Mouse (Mus musculus) megakaryocyte, adult 5-6 weeks (primary cell): Measurements from ENCODE around the gene Rbm42. TPM values are rescaled to one million over a fixed set of nuclear protein-coding genes. Genes with fewer than 3 reads are reported as not detected.

Experiments
- ATAC-seq: 2 replicates; pipeline ENCODE4 v1.8.0; 2016; ENCODE audit warnings: mild to moderate bottlenecking, inconsistent platforms; ENCODE audit not compliant: poor library complexity, severe bottlenecking
- total RNA-seq, 2 experiments: library from RNA; stranded (forward) in 1 of 2; stranded (reverse) in 1 of 2; fragments of 153-499, 151-499 nt in 1 of 2; fragments of 221-1000, 200-1000 nt in 1 of 2; gene quantifications; 2 replicates each; pipeline versions ENCODE4 v1.2.3 to v1.2.4; 2015 to 2017

Rbm42 gene
- total RNA-seq, 2 experiments from 2014 or later = 41.3 to 50.4 TPM

GRCm38 (mm10) chr7:30591605-30591951 is 58.5 kb downstream of the Rbm42 start:
- ATAC-seq = no peak

Other genes starting within 250 kb of the Rbm42 start
Only the 30 nearest of the 33 such genes appear.
- 23.0 and 28.6 TPM in 2 replicates for gene Nfkbid, start 228.6 kb downstream of the Rbm42 start, total RNA-seq (2015)
- 13.3 and 17.2 TPM in 2 replicates for gene Nfkbid, start 228.6 kb downstream of the Rbm42 start, total RNA-seq (2017)
- 0.07 and 0.25 TPM in 2 replicates for gene Aplp1, start 204.8 kb downstream of the Rbm42 start, total RNA-seq (2015)
- gene Aplp1, start 204.8 kb downstream of the Rbm42 start, total RNA-seq (2017) = 0.08 TPM in 1 of 2 replicates, not detected in the other
- gene Kirrel2, start 192.6 kb downstream of the Rbm42 start, total RNA-seq (2015) = not detected in 2 replicates
- 0.07 TPM in 1 of 2 replicates, not detected in the other for gene Kirrel2, start 192.6 kb downstream of the Rbm42 start, total RNA-seq (2017)
- not detected in 2 replicates for gene Nphs1, start 192.0 kb downstream of the Rbm42 start, total RNA-seq (2015)
- 0.29 TPM in 1 of 2 replicates, not detected in the other for gene Nphs1, start 192.0 kb downstream of the Rbm42 start, total RNA-seq (2017)
- not detected in 2 replicates for gene Prodh2, start 156.7 kb downstream of the Rbm42 start, total RNA-seq (2015)
- not detected in 2 replicates for gene Prodh2, start 156.7 kb downstream of the Rbm42 start, total RNA-seq (2017)
- 7.0 and 10.6 TPM in 2 replicates for gene Arhgap33, start 115.3 kb downstream of the Rbm42 start, total RNA-seq (2015)
- 3.1 and 4.9 TPM in 2 replicates for gene Arhgap33, start 115.3 kb downstream of the Rbm42 start, total RNA-seq (2017)
- gene Hspb6, start 98.1 kb downstream of the Rbm42 start, total RNA-seq (2015) = 10.7 and 11.0 TPM in 2 replicates
- gene Hspb6, start 98.1 kb downstream of the Rbm42 start, total RNA-seq (2017) = 3.8 and 5.2 TPM in 2 replicates
- gene Proser3, start 98.0 kb downstream of the Rbm42 start, total RNA-seq (2015) = 3.6 and 6.6 TPM in 2 replicates
- gene Proser3, start 98.0 kb downstream of the Rbm42 start, total RNA-seq (2017) = 2.4 and 2.6 TPM in 2 replicates
- 54.7 and 64.1 TPM in 2 replicates for gene Lin37, start 90.5 kb downstream of the Rbm42 start, total RNA-seq (2015)
- 13.0 and 22.4 TPM in 2 replicates for gene Lin37, start 90.5 kb downstream of the Rbm42 start, total RNA-seq (2017)
- gene U2af1l4, start 87.0 kb downstream of the Rbm42 start, total RNA-seq (2015) = 15.2 and 19.6 TPM in 2 replicates
- 63.3 and 69.7 TPM in 2 replicates for gene U2af1l4, start 87.0 kb downstream of the Rbm42 start, total RNA-seq (2017)
- 1.0 and 2.1 TPM in 2 replicates for gene Gm49396, start 87.0 kb downstream of the Rbm42 start, total RNA-seq (2015)
- gene Gm49396, start 87.0 kb downstream of the Rbm42 start, total RNA-seq (2017) = 3.6 and 3.8 TPM in 2 replicates
- 216 and 221 TPM in 2 replicates for gene Psenen, start 86.7 kb downstream of the Rbm42 start, total RNA-seq (2015)
- gene Psenen, start 86.7 kb downstream of the Rbm42 start, total RNA-seq (2017) = 154 and 162 TPM in 2 replicates
- 4.6 and 8.0 TPM in 2 replicates for gene Igflr1, start 84.9 kb downstream of the Rbm42 start, total RNA-seq (2015)
- not detected in 2 replicates for gene Igflr1, start 84.9 kb downstream of the Rbm42 start, total RNA-seq (2017)
- gene Kmt2b, start 61.6 kb downstream of the Rbm42 start, total RNA-seq (2015) = 60.9 and 78.2 TPM in 2 replicates
- 8.0 and 24.3 TPM in 2 replicates for gene Kmt2b, start 61.6 kb downstream of the Rbm42 start, total RNA-seq (2017)
- 0.78 TPM in 1 of 2 replicates, not detected in the other for gene Zbtb32, start 51.4 kb downstream of the Rbm42 start, total RNA-seq (2015)
- 2.0 and 2.9 TPM in 2 replicates for gene Zbtb32, start 51.4 kb downstream of the Rbm42 start, total RNA-seq (2017)
- 0.60 TPM in 1 of 2 replicates, not detected in the other for gene Upk1a, start 37.5 kb downstream of the Rbm42 start, total RNA-seq (2015)
- gene Upk1a, start 37.5 kb downstream of the Rbm42 start, total RNA-seq (2017) = not detected in 2 replicates
- gene Cox6b1, start 24.2 kb downstream of the Rbm42 start, total RNA-seq (2015) = 305 and 323 TPM in 2 replicates
- 441 and 447 TPM in 2 replicates for gene Cox6b1, start 24.2 kb downstream of the Rbm42 start, total RNA-seq (2017)
- gene Etv2, start 14.5 kb downstream of the Rbm42 start, total RNA-seq (2015) = not detected in 2 replicates
- 0.59 TPM in 1 of 2 replicates, not detected in the other for gene Etv2, start 14.5 kb downstream of the Rbm42 start, total RNA-seq (2017)
- gene Haus5, start 14.7 kb upstream of the Rbm42 start, total RNA-seq (2015) = 22.4 and 22.9 TPM in 2 replicates
- 17.0 and 18.7 TPM in 2 replicates for gene Haus5, start 14.7 kb upstream of the Rbm42 start, total RNA-seq (2017)
- gene Pmis2, start 21.3 kb upstream of the Rbm42 start, total RNA-seq (2015) = not detected in 2 replicates
- not detected in 2 replicates for gene Pmis2, start 21.3 kb upstream of the Rbm42 start, total RNA-seq (2017)
- not detected in 2 replicates for gene 2200002J24Rik, start 48.6 kb upstream of the Rbm42 start, total RNA-seq (2015)
- gene 2200002J24Rik, start 48.6 kb upstream of the Rbm42 start, total RNA-seq (2017) = not detected in 2 replicates
- gene Atp4a, start 61.9 kb upstream of the Rbm42 start, total RNA-seq (2015) = 0.71 and 1.3 TPM in 2 replicates
- 0.04 TPM in 1 of 2 replicates, not detected in the other for gene Atp4a, start 61.9 kb upstream of the Rbm42 start, total RNA-seq (2017)
- gene Tmem147, start 79.2 kb upstream of the Rbm42 start, total RNA-seq (2015) = 86.7 and 96.5 TPM in 2 replicates
- 27.8 and 31.4 TPM in 2 replicates for gene Tmem147, start 79.2 kb upstream of the Rbm42 start, total RNA-seq (2017)
- not detected in 2 replicates for gene Gapdhs, start 93.4 kb upstream of the Rbm42 start, total RNA-seq (2015)
- gene Gapdhs, start 93.4 kb upstream of the Rbm42 start, total RNA-seq (2017) = not detected in 2 replicates
- 0.22 and 3.2 TPM in 2 replicates for gene Sbsn, start 101.2 kb upstream of the Rbm42 start, total RNA-seq (2015)
- 0.49 and 0.88 TPM in 2 replicates for gene Sbsn, start 101.2 kb upstream of the Rbm42 start, total RNA-seq (2017)
- gene Dmkn, start 113.4 kb upstream of the Rbm42 start, total RNA-seq (2015) = 15.1 and 17.1 TPM in 2 replicates
- gene Dmkn, start 113.4 kb upstream of the Rbm42 start, total RNA-seq (2017) = 24.6 and 25.7 TPM in 2 replicates
- not detected in 2 replicates for gene Krtdap, start 137.6 kb upstream of the Rbm42 start, total RNA-seq (2015)
- not detected in 2 replicates for gene Krtdap, start 137.6 kb upstream of the Rbm42 start, total RNA-seq (2017)
- 3.4 and 4.0 TPM in 2 replicates for gene Ffar2, start 173.5 kb upstream of the Rbm42 start, total RNA-seq (2015)
- gene Ffar2, start 173.5 kb upstream of the Rbm42 start, total RNA-seq (2017) = 12.2 and 15.3 TPM in 2 replicates
- gene Ffar3, start 205.9 kb upstream of the Rbm42 start, total RNA-seq (2015) = not detected in 2 replicates
- gene Ffar3, start 205.9 kb upstream of the Rbm42 start, total RNA-seq (2017) = not detected in 2 replicates
- gene Ffar1, start 211.2 kb upstream of the Rbm42 start, total RNA-seq (2015) = 0.09 TPM in 1 of 2 replicates, not detected in the other
- 0.07 TPM in 1 of 2 replicates, not detected in the other for gene Ffar1, start 211.2 kb upstream of the Rbm42 start, total RNA-seq (2017)